Mouse (Mus musculus): Measurements from ENCODE around the gene Popdc2. TPM values are rescaled to one million over a fixed set of nuclear protein-coding genes. Genes with fewer than 3 reads are reported as not detected.

Gene Popdc2
- total and polyA plus RNA-seq, 3 experiments, result 17.5 to 45.4 TPM; not detected in 1

GRCm38 (mm10) chr16:38363256-38363595 lies 1.2 kb downstream of the Popdc2 start:
- Histone ChIP-seq H3K36me3 (ENCODE audit: control insufficient read depth in 1 of 2, insufficient read depth in 2 of 2, low read length in 2 of 2) (peaks cover 0 to 34% of the 10 kb centered on the region in 2 experiments; a peak in 2 of 4 replicates), H3K79me2 (ENCODE audit: control insufficient read depth, insufficient read depth, low read length, poor library complexity) (no peaks in the 10 kb centered on the region), H3K9ac (ENCODE audit: control insufficient read depth, low read depth, low read length, poor library complexity, severe bottlenecking) (no peak overlapping the region; the same call in 1 of the 2 replicates), H3K9me3 (replicated peaks; ENCODE audit: insufficient read depth, low read length) (no peaks in the 10 kb centered on the region), H3K4me3 (ENCODE audit: control insufficient read depth in 1 of 2, insufficient read depth in 1 of 2, low read depth in 2 of 2, low read length in 2 of 2) (no peak overlapping the region), H3K27me3 (ENCODE audit: control insufficient read depth in 1 of 2, insufficient read depth in 2 of 2, low read length in 2 of 2) (no peaks in the 10 kb centered on the region), H3K27ac (ENCODE audit: control insufficient read depth, low read depth, low read length) (peak overlapping the region; percentile 50), H3K4me1 (ENCODE audit: control insufficient read depth in 1 of 2, insufficient read depth in 2 of 2, low read length in 2 of 2) (peaks cover 33 to 42% of the 10 kb centered on the region in 2 experiments)
- DNase-seq (ENCODE audit: low read depth, low spot score), result peak; percentile 55
- TF ChIP-seq ZMIZ1 (IDR thresholded peaks at IDR 0.05; ENCODE audit: low read depth, low read length), result no peak
- TF ChIP-seq GATA1 (IDR thresholded peaks at IDR 0.05; ENCODE audit: low read depth, low read length), result peak; percentile 63
- TF ChIP-seq RCOR1 (IDR thresholded peaks at IDR 0.05; ENCODE audit: low read depth, low read length), result no peak
- no peak for TF ChIP-seq USF2 (IDR thresholded peaks at IDR 0.05; ENCODE audit: borderline replicate concordance in 1 of 2, insufficient read depth in 1 of 2, low read depth in 1 of 2, low read length in 2 of 2)
- TF ChIP-seq SIN3A (IDR thresholded peaks at IDR 0.05; ENCODE audit: low read length), result no peak
- TF ChIP-seq POLR2AphosphoS2 (IDR thresholded peaks at IDR 0.05; ENCODE audit: low read length), result no peak
- peak; percentile 49 to 51 for TF ChIP-seq EP300 (IDR thresholded peaks at IDR 0.05; ENCODE audit: low read depth in 1 of 2, low read length in 2 of 2)
- no peak for TF ChIP-seq CHD2 (IDR thresholded peaks at IDR 0.05; ENCODE audit: low read length)
- no peak for TF ChIP-seq MAZ (IDR thresholded peaks at IDR 0.05; ENCODE audit: low read depth, low read length)
- no peak for TF ChIP-seq POLR2A (IDR thresholded peaks at IDR 0.05; ENCODE audit: control insufficient read depth in 1 of 2, insufficient read depth in 1 of 2, low read depth in 1 of 2, low read length in 2 of 2, poor library complexity in 1 of 2)
- TF ChIP-seq BHLHE40 (IDR thresholded peaks at IDR 0.05; ENCODE audit: borderline replicate concordance, low read depth, low read length), result no peak
- 0 out of 2 replicates have a peak, but pooled peaks have one; percentile 22 for TF ChIP-seq TCF12 (IDR thresholded peaks at IDR 0.05; ENCODE audit: low read depth, low read length)
- no peak for TF ChIP-seq ZNF384 (IDR thresholded peaks at IDR 0.05; ENCODE audit: low read depth, low read length)
- peak; percentile 19; the same call in 1 of the 2 replicates for TF ChIP-seq TAL1 (IDR thresholded peaks at IDR 0.05; ENCODE audit: low read length)
- TF ChIP-seq ZKSCAN1 (IDR thresholded peaks at IDR 0.05; ENCODE audit: low read depth, low read length), result peak; percentile 77
- TF ChIP-seq GABPA (IDR thresholded peaks at IDR 0.05; ENCODE audit: low read depth, low read length), result no peak
- TF ChIP-seq CTCF (IDR thresholded peaks at IDR 0.05 in 2 of 3, conservative IDR thresholded peaks at IDR 0.05 in 1 of 3; ENCODE audit: control insufficient read depth in 1 of 3, insufficient read depth in 1 of 3, low read depth in 2 of 3, low read length in 3 of 3, poor library complexity in 1 of 3, severe bottlenecking in 1 of 3), result no peak
- no peak for TF ChIP-seq MYC (IDR thresholded peaks at IDR 0.05; ENCODE audit: low read depth, low read length)
- TF ChIP-seq UBTF (IDR thresholded peaks at IDR 0.05; ENCODE audit: borderline replicate concordance, insufficient read depth, low read depth, low read length), result no peak
- no peak for TF ChIP-seq MXI1 (IDR thresholded peaks at IDR 0.05; ENCODE audit: low read depth, low read length)
- TF ChIP-seq MAFK (IDR thresholded peaks at IDR 0.05; ENCODE audit: borderline replicate concordance, low read depth, low read length), result no peak
- TF ChIP-seq POLR2AphosphoS5 (IDR thresholded peaks at IDR 0.05; ENCODE audit: borderline replicate concordance, low read depth, low read length), result no peak
- no peak for TF ChIP-seq HCFC1 (IDR thresholded peaks at IDR 0.05; ENCODE audit: low read depth, low read length)
- peak; percentile 53 for TF ChIP-seq ETS1 (IDR thresholded peaks at IDR 0.05; ENCODE audit: low read depth, low read length)
- TF ChIP-seq RAD21 (IDR thresholded peaks at IDR 0.05; ENCODE audit: low read depth, low read length), result no peak
- no peak for TF ChIP-seq NELFE (IDR thresholded peaks at IDR 0.05; ENCODE audit: low read depth, low read length)
